Mouse (Mus musculus): ENCODE results near the gene Umps.

Gene Umps

GRCm38 (mm10) chr16:33963509-33963908 lies 3.3 kb downstream of the Umps start:
- CTCF ChIA-PET, result no interaction called here

- CTCF ChIA-PET, result no interaction called here
These were observed 12.0 kb downstream of the Umps start for GRCm38 (mm10) chr16:33954793-33955192.

- CTCF ChIA-PET, result no interaction called here
These were observed 13.8 kb downstream of the Umps start for GRCm38 (mm10) chr16:33953008-33953407.

- CTCF ChIA-PET, result interaction anchor here (0.6 to 0.8 kb wide), 2 partner anchors 35 to 496 kb away, joined by 6 to 15 read pairs; no protein-coding TSS in a partner anchor
These were observed 16.0 kb downstream of the Umps start for GRCm38 (mm10) chr16:33950830-33951229.

GRCm38 (mm10) chr16:33950386-33950785 lies 16.5 kb downstream of the Umps start:
- CTCF ChIA-PET, result interaction anchor here (0.8 kb wide), 1 partner anchor 35 kb away, joined by 15 read pairs; no protein-coding TSS in a partner anchor

- CTCF ChIA-PET, result no interaction called here
These were observed 18.9 kb downstream of the Umps start for GRCm38 (mm10) chr16:33947664-33948571.

GRCm38 (mm10) chr16:33946021-33946420 lies 20.8 kb downstream of the Umps start:
- CTCF ChIA-PET, result no interaction called here

GRCm38 (mm10) chr16:33944772-33945171 lies 22.1 kb downstream of the Umps start:
- CTCF ChIA-PET, result interaction anchor here (0.8 kb wide), 1 partner anchor 23 kb away, joined by 7 read pairs; no protein-coding TSS in a partner anchor

GRCm38 (mm10) chr16:33944126-33944525 lies 22.7 kb downstream of the Umps start:
- CTCF ChIA-PET, result no interaction called here

- CTCF ChIA-PET, result no interaction called here
These were observed 23.4 kb downstream of the Umps start for GRCm38 (mm10) chr16:33943388-33943787.

GRCm38 (mm10) chr16:33942341-33942740 lies 24.5 kb downstream of the Umps start:
- CTCF ChIA-PET, result no interaction called here

- CTCF ChIA-PET, result no interaction called here
These were observed 25.5 kb downstream of the Umps start for GRCm38 (mm10) chr16:33941271-33941781.

- CTCF ChIA-PET, result no interaction called here
These were observed 26.7 kb downstream of the Umps start for GRCm38 (mm10) chr16:33940095-33940494.

GRCm38 (mm10) chr16:33939636-33940035 lies 27.2 kb downstream of the Umps start:
- CTCF ChIA-PET, result no interaction called here

- CTCF ChIA-PET, result interaction anchor here (0.7 kb wide), 1 partner anchor 123 kb away, joined by 3 read pairs; no protein-coding TSS in a partner anchor
These were observed 27.7 kb downstream of the Umps start for GRCm38 (mm10) chr16:33939133-33939531.

GRCm38 (mm10) chr16:33938311-33939132 lies 28.3 kb downstream of the Umps start:
- CTCF ChIA-PET, result interaction anchor here (0.7 kb wide), 1 partner anchor 122 kb away, joined by 3 read pairs; no protein-coding TSS in a partner anchor

- CTCF ChIA-PET, result no interaction called here
These were observed 29.3 kb downstream of the Umps start for GRCm38 (mm10) chr16:33937567-33937966.

GRCm38 (mm10) chr16:33936885-33937284 lies 30.0 kb downstream of the Umps start:
- CTCF ChIA-PET, result no interaction called here

- CTCF ChIA-PET, result no interaction called here
These were observed 31.4 kb downstream of the Umps start for GRCm38 (mm10) chr16:33935407-33935785.

- CTCF ChIA-PET, result no interaction called here
These were observed 32.0 kb downstream of the Umps start for GRCm38 (mm10) chr16:33934701-33935406.

GRCm38 (mm10) chr16:33933411-33933810 lies 33.4 kb downstream of the Umps start:
- CTCF ChIA-PET, result no interaction called here

GRCm38 (mm10) chr16:33932126-33932525 lies 34.7 kb downstream of the Umps start:
- CTCF ChIA-PET, result no interaction called here
